Mouse (Mus musculus): Measurements from ENCODE around the gene Pou4f2. TPM values are rescaled to one million over a fixed set of nuclear protein-coding genes. Genes with fewer than 3 reads are reported as not detected.

Gene Pou4f2
- polyA plus RNA-seq (2012) = not detected in 2 replicates

- peaks cover 87% of the 10 kb centered on the region for H3K27me3 ChIP-seq (ENCODE audit: control insufficient read depth)
- H3K4me3 ChIP-seq (replicated peaks) = no peak within 1 kb of the TSS
- no peaks in the 10 kb centered on the region for H3K36me3 ChIP-seq (ENCODE audit: control insufficient read depth)
- TF ChIP-seq TAL1 (IDR thresholded peaks at IDR 0.05; ENCODE audit: low read length) = no peak
- no peak for TF ChIP-seq GATA1 (IDR thresholded peaks at IDR 0.05; ENCODE audit: low read length)
- no peaks in the 10 kb centered on the region for H3K4me1 ChIP-seq (ENCODE audit: control insufficient read depth)
- no peaks in the 10 kb centered on the region; the same call in 1 of the 2 replicates for H3K9me3 ChIP-seq (ENCODE audit: control insufficient read depth, low read length)
Measured at GRCm38 (mm10) chr8:78436071-78436651, at the start of gene Pou4f2. TSS of gene Pou4f2 (minus strand) at chr8:78436645.

- Histone ChIP-seq H3K27me3 (ENCODE audit: control insufficient read depth) (no peaks in the 10 kb centered on the region), H3K36me3 (ENCODE audit: control insufficient read depth) (no peaks in the 10 kb centered on the region), H3K9me3 (ENCODE audit: control insufficient read depth, low read length) (no peaks in the 10 kb centered on the region), H3K4me3 (replicated peaks) (no peak overlapping the region), H3K4me1 (ENCODE audit: control insufficient read depth) (no peaks in the 10 kb centered on the region)
- TF ChIP-seq GATA1 (IDR thresholded peaks at IDR 0.05; ENCODE audit: low read length) (no peak), TAL1 (IDR thresholded peaks at IDR 0.05; ENCODE audit: low read length) (no peak)
Measured at GRCm38 (mm10) chr8:78477051-78477829, 40.8 kb upstream of the Pou4f2 start.

- TF ChIP-seq GATA1 (IDR thresholded peaks at IDR 0.05; ENCODE audit: low read length) (no peak), TAL1 (IDR thresholded peaks at IDR 0.05; ENCODE audit: low read length) (no peak)
- peaks cover 2% of the 10 kb centered on the region for H3K9me3 ChIP-seq (ENCODE audit: control insufficient read depth, low read length)
- H3K4me3 ChIP-seq (replicated peaks) = no peak overlapping the region
- no peaks in the 10 kb centered on the region for H3K4me1 ChIP-seq (ENCODE audit: control insufficient read depth)
- no peaks in the 10 kb centered on the region for H3K36me3 ChIP-seq (ENCODE audit: control insufficient read depth)
- H3K27me3 ChIP-seq (ENCODE audit: control insufficient read depth) = no peaks in the 10 kb centered on the region
Measured at GRCm38 (mm10) chr8:78467889-78468288, 31.4 kb upstream of the Pou4f2 start.

- TF ChIP-seq TAL1 (IDR thresholded peaks at IDR 0.05; ENCODE audit: low read length) (no peak), GATA1 (IDR thresholded peaks at IDR 0.05; ENCODE audit: low read length) (no peak)
- Histone ChIP-seq H3K9me3 (ENCODE audit: control insufficient read depth, low read length) (peaks cover 2% of the 10 kb centered on the region), H3K4me1 (ENCODE audit: control insufficient read depth) (no peaks in the 10 kb centered on the region), H3K36me3 (ENCODE audit: control insufficient read depth) (no peaks in the 10 kb centered on the region), H3K4me3 (replicated peaks) (no peak overlapping the region), H3K27me3 (ENCODE audit: control insufficient read depth) (no peaks in the 10 kb centered on the region)
Measured at GRCm38 (mm10) chr8:78463941-78464340, 27.5 kb upstream of the Pou4f2 start.

GRCm38 (mm10) chr8:78456441-78456840 is 20.0 kb upstream of the Pou4f2 start:
- no peak overlapping the region for H3K4me3 ChIP-seq (replicated peaks)

GRCm38 (mm10) chr8:78442781-78443180 is 6.3 kb upstream of the Pou4f2 start:
- H3K27me3 ChIP-seq (ENCODE audit: control insufficient read depth) = peaks cover 26% of the 10 kb centered on the region
- no peak for TF ChIP-seq GATA1 (IDR thresholded peaks at IDR 0.05; ENCODE audit: low read length)
- no peaks in the 10 kb centered on the region for H3K4me1 ChIP-seq (ENCODE audit: control insufficient read depth)

More at GRCm38 (mm10) chr8:78456441-78456840, 20.0 kb upstream of the Pou4f2 start:
- TF ChIP-seq GATA1 (IDR thresholded peaks at IDR 0.05; ENCODE audit: low read length) = no peak
- TF ChIP-seq TAL1 (IDR thresholded peaks at IDR 0.05; ENCODE audit: low read length) = no peak
- Histone ChIP-seq H3K9me3 (ENCODE audit: control insufficient read depth, low read length) (no peaks in the 10 kb centered on the region), H3K4me1 (ENCODE audit: control insufficient read depth) (no peaks in the 10 kb centered on the region), H3K36me3 (ENCODE audit: control insufficient read depth) (no peaks in the 10 kb centered on the region), H3K27me3 (ENCODE audit: control insufficient read depth) (no peaks in the 10 kb centered on the region)

GRCm38 (mm10) chr8:78438121-78438520 is 1.7 kb upstream of the Pou4f2 start:
- no peak for TF ChIP-seq TAL1 (IDR thresholded peaks at IDR 0.05; ENCODE audit: low read length)
- TF ChIP-seq GATA1 (IDR thresholded peaks at IDR 0.05; ENCODE audit: low read length) = no peak
- Histone ChIP-seq H3K4me1 (ENCODE audit: control insufficient read depth) (no peaks in the 10 kb centered on the region), H3K36me3 (ENCODE audit: control insufficient read depth) (no peaks in the 10 kb centered on the region), H3K9me3 (ENCODE audit: control insufficient read depth, low read length) (no peaks in the 10 kb centered on the region; the same call in 1 of the 2 replicates), H3K4me3 (replicated peaks) (no peak overlapping the region), H3K27me3 (ENCODE audit: control insufficient read depth) (peaks cover 70% of the 10 kb centered on the region)

More at GRCm38 (mm10) chr8:78442781-78443180, 6.3 kb upstream of the Pou4f2 start:
- no peaks in the 10 kb centered on the region for H3K9me3 ChIP-seq (ENCODE audit: control insufficient read depth, low read length)
- H3K4me3 ChIP-seq (replicated peaks) = no peak overlapping the region
- H3K36me3 ChIP-seq (ENCODE audit: control insufficient read depth) = no peaks in the 10 kb centered on the region

GRCm38 (mm10) chr8:78437140-78438045 is 948 bp upstream of the Pou4f2 start:
- Histone ChIP-seq H3K27me3 (ENCODE audit: control insufficient read depth) (peaks cover 77% of the 10 kb centered on the region), H3K9me3 (ENCODE audit: control insufficient read depth, low read length) (no peaks in the 10 kb centered on the region; the same call in 1 of the 2 replicates), H3K4me1 (ENCODE audit: control insufficient read depth) (no peaks in the 10 kb centered on the region), H3K4me3 (replicated peaks) (no peak overlapping the region), H3K36me3 (ENCODE audit: control insufficient read depth) (no peaks in the 10 kb centered on the region)
- TF ChIP-seq TAL1 (IDR thresholded peaks at IDR 0.05; ENCODE audit: low read length) (no peak), GATA1 (IDR thresholded peaks at IDR 0.05; ENCODE audit: low read length) (no peak)

Measured in erythroblast, embryonic 14.5 days (primary cell).